Mouse (Mus musculus): Measurements from ENCODE around the gene Gpatch4. TPM values are rescaled to one million over a fixed set of nuclear protein-coding genes. Genes with fewer than 3 reads are reported as not detected.
A peak's percentile ranks its signal among the peaks of the same experiment; 100 is the strongest.

Gene Gpatch4
- polyA plus RNA-seq, 1 experiment, result not detected

DNA sequence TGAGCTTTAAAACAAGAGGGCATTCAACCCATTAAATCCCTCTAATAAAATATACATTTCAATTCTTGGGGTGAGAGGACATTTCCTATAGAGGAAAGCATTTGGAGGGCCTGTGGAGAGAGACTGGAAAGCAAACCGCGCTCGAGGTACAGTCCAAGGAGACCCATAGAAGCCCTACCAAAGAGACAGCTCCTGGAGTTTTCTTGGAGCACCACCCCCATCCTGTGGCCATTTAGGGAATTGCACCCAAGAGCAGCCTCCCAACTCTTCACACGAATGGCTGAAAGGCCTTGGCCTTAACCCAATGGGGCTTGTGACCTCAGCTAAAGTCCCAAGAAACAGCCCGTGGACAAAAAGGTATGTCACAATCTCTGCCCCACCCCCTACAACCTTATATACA, 28.9 kb downstream of the Gpatch4 start:
- peaks cover 5% of the 10 kb centered on the region; the same call in 1 of the 2 replicates for H3K4me1 ChIP-seq (ENCODE audit: control insufficient read depth, insufficient read depth, low read length)
- no peak overlapping the region for H3K27ac ChIP-seq (ENCODE audit: insufficient read depth, low read depth, low read length)
- no peak overlapping the region for H3K4me3 ChIP-seq (ENCODE audit: insufficient read depth, low read depth, low read length)
- TF ChIP-seq CTCF (IDR thresholded peaks at IDR 0.05; ENCODE audit: insufficient read depth, low read depth, low read length) (peak; percentile 80), POLR2A (IDR thresholded peaks at IDR 0.05; ENCODE audit: insufficient read depth, low read depth, low read length) (no peak)
- WGBS, result 3% methylated on average over 5 of the region's 5 CpGs

DNA sequence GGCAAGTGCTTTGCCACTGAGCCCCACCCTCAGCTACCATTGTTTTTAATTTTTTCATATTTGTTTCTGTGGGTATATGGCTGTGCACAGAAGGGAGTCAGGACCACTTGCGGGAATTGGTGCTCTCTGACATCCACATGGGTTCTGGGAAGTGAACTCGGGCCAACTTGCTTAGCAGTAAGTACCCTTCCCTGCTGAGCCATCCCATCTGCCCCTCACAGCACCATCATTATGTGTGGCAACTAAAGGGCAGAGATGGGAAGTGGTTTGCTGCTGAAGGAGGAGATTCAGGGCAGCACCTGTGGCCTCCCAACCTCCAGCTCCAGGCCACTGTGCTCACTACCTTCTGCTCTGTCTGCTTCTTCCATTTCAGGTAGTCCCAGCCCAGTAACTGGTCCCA, 30.7 kb downstream of the Gpatch4 start:
- TF ChIP-seq POLR2A (IDR thresholded peaks at IDR 0.05; ENCODE audit: insufficient read depth, low read depth, low read length) (no peak), CTCF (IDR thresholded peaks at IDR 0.05; ENCODE audit: insufficient read depth, low read depth, low read length) (no peak)
- H3K4me3 ChIP-seq (ENCODE audit: insufficient read depth, low read depth, low read length), result no peak overlapping the region
- peaks cover 5% of the 10 kb centered on the region; the same call in 1 of the 2 replicates for H3K4me1 ChIP-seq (ENCODE audit: control insufficient read depth, insufficient read depth, low read length)
- 69% methylated on average over 2 of the region's 2 CpGs for WGBS
- H3K27ac ChIP-seq (ENCODE audit: insufficient read depth, low read depth, low read length), result no peak overlapping the region

DNA sequence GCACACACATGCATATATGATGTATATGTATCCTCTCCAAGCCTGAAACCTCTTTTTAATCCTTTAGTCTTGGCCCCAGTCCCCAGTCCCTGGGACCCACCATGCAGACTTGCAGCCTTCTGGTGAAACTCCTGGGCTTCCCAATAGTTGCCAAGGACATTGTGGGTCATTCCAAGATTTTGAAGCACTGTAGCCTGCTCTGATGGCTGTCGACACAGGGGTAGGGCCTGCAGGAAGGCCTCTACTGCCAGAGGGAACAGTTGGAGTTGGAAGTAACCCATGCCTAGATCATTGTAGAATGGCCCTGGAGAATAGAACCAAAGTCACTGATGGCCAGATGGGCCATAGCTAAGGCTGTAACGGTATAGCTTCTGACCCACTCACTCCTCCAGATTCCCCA, 31.4 kb downstream of the Gpatch4 start:
- TF ChIP-seq POLR2A (IDR thresholded peaks at IDR 0.05; ENCODE audit: insufficient read depth, low read depth, low read length) (no peak), CTCF (IDR thresholded peaks at IDR 0.05; ENCODE audit: insufficient read depth, low read depth, low read length) (no peak)
- Histone ChIP-seq H3K27ac (ENCODE audit: insufficient read depth, low read depth, low read length) (no peak overlapping the region), H3K4me3 (ENCODE audit: insufficient read depth, low read depth, low read length) (no peak overlapping the region), H3K4me1 (ENCODE audit: control insufficient read depth, insufficient read depth, low read length) (peaks cover 5% of the 10 kb centered on the region; the same call in 1 of the 2 replicates)
- 79% methylated on average over 2 of the region's 2 CpGs for WGBS

DNA sequence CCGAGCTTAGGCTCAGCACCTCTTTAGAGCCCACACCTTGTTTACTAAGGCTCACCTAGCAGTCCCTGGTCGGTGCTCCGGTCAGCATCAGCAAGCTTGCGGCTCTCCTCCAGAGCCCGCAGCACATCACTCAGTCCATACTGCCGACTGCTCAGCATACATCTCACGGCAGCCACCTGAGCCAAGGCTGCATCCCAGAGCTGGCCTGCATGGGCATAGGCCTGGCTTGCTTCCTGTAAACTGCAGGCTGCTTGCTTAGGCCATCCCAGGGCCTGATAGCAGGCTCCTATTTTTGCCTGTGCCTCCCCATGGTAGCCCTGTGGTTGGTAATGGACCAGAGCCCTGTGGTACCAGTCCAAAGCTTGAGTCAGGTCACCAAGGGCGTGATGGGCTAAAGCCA, 31.9 kb downstream of the Gpatch4 start:
- TF ChIP-seq CTCF (IDR thresholded peaks at IDR 0.05; ENCODE audit: insufficient read depth, low read depth, low read length) (no peak), POLR2A (IDR thresholded peaks at IDR 0.05; ENCODE audit: insufficient read depth, low read depth, low read length) (no peak)
- H3K4me1 ChIP-seq (ENCODE audit: control insufficient read depth, insufficient read depth, low read length), result peaks cover 5% of the 10 kb centered on the region; the same call in 1 of the 2 replicates
- WGBS, result 87% methylated on average over 8 of the region's 8 CpGs
- H3K27ac ChIP-seq (ENCODE audit: insufficient read depth, low read depth, low read length), result no peak overlapping the region
- H3K4me3 ChIP-seq (ENCODE audit: insufficient read depth, low read depth, low read length), result no peak overlapping the region

DNA sequence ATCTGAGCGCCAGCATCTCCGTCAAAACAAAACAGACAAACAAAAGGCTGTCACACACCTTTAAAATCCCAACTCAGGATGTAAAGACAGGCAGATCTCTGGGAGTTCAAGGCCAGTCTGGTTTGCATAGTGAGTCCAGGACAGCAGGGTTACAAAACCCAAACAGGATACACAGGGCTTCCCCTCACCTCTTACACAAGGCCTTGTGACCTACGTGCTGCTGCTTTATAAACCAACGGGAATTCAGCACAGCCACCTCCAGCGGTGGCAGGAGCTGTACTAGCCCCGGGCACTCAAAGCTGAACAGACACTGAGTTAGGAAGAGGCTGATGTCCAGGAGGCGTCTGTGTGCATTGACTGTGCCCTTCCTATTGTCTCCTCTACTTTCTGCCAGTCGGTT, 34.5 kb downstream of the Gpatch4 start:
- 53% methylated on average over 8 of the region's 8 CpGs for WGBS
- H3K4me3 ChIP-seq (ENCODE audit: insufficient read depth, low read depth, low read length), result no peak overlapping the region
- H3K4me1 ChIP-seq (ENCODE audit: control insufficient read depth, insufficient read depth, low read length), result peaks cover 4% of the 10 kb centered on the region
- TF ChIP-seq CTCF (IDR thresholded peaks at IDR 0.05; ENCODE audit: insufficient read depth, low read depth, low read length), result no peak
- no peak for TF ChIP-seq POLR2A (IDR thresholded peaks at IDR 0.05; ENCODE audit: insufficient read depth, low read depth, low read length)
- no peak overlapping the region for H3K27ac ChIP-seq (ENCODE audit: insufficient read depth, low read depth, low read length)

DNA sequence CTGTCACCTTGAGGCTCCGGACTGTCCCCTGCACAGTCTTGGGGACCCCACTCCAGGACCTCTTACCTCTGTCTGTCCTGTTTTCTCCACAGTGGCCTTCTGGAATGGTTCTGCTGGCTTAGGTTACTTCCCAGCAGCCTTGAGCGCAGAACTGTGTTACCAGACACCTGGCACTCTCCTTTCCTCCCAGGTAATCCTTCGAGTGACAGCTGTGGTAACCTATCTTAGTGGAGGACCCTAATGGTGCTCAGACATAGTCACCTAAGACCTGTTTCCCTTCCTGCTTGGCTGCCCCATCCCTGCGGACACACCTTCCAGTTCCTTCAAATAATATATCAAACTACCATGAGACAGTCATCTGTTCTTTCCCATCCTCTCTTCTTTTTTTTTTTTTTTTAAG, 35.3 kb downstream of the Gpatch4 start, which contains the start of gene Ttc24:
Ttc24 (minus strand) TSS at position 101 of the 400 bp plus-strand sequence.
- H3K4me1 ChIP-seq (ENCODE audit: control insufficient read depth, insufficient read depth, low read length), result peaks cover 4% of the 10 kb centered on the region
- H3K4me3 ChIP-seq (ENCODE audit: insufficient read depth, low read depth, low read length), result no peak within 1 kb of the TSS
- no peak for TF ChIP-seq CTCF (IDR thresholded peaks at IDR 0.05; ENCODE audit: insufficient read depth, low read depth, low read length)
- no peak for TF ChIP-seq POLR2A (IDR thresholded peaks at IDR 0.05; ENCODE audit: insufficient read depth, low read depth, low read length)
- no peak within 1 kb of the TSS for H3K27ac ChIP-seq (ENCODE audit: insufficient read depth, low read depth, low read length)
- 78% methylated on average over 4 of the region's 4 CpGs for WGBS

DNA sequence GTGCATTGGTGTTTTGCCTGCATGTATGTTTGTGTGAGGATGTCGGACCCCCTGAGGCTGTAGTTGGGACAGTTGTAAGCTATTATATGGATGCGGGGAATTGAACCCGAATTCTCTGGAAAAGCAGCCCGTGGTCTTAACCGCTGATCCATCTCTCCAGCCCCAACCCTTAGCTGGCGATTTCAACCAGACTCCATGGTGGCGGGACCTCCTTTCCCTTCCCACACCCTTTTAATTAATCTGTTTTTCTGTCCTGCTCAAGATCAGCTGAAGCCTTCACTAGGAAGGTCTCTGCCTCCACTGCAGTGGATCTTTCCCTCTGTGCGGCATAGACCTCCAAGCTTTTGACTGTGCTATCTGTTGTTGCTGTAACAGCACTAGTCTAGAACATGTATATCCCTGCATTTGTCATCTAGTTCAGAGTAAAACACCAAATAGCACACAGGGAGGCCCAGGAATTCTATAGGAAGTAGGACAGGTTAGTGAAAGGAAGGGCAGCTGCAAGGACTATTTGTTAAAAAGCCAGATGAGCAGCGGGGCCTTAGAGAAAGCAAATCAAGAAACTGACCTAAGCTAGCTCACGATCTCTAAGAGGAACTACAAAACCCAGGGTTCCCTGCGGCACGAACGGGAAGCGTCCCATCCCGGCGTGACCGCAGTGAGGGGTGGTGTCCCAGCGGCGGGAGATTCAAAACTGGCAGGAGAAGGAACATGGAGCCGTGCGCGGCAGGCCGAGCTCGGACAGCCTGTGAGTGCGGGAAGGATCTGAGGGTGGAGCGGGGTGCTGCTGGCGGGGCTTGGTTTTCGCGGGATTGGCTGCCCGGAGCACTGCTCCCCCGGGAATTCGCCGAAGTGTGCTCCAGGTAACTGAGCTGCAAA, 38.7 kb downstream of the Gpatch4 start, which contains the start of gene Iqgap3:
Iqgap3 (plus strand) TSS at position 627 of the 879 bp plus-strand sequence.
- Histone ChIP-seq H3K27ac (ENCODE audit: insufficient read depth, low read depth, low read length) (0 out of 2 replicates have a peak within 1 kb of the TSS, but pooled peaks have one; percentile 21), H3K4me1 (ENCODE audit: control insufficient read depth, insufficient read depth, low read length) (peaks cover 4% of the 10 kb centered on the region), H3K4me3 (ENCODE audit: insufficient read depth, low read depth, low read length) (peak within 1 kb of the TSS; percentile 26)
- 19% methylated on average over 33 of the region's 33 CpGs for WGBS
- TF ChIP-seq POLR2A (IDR thresholded peaks at IDR 0.05; ENCODE audit: insufficient read depth, low read depth, low read length) (0 out of 2 replicates have a peak, but pooled peaks have one; percentile 14), CTCF (IDR thresholded peaks at IDR 0.05; ENCODE audit: insufficient read depth, low read depth, low read length) (no peak)

DNA sequence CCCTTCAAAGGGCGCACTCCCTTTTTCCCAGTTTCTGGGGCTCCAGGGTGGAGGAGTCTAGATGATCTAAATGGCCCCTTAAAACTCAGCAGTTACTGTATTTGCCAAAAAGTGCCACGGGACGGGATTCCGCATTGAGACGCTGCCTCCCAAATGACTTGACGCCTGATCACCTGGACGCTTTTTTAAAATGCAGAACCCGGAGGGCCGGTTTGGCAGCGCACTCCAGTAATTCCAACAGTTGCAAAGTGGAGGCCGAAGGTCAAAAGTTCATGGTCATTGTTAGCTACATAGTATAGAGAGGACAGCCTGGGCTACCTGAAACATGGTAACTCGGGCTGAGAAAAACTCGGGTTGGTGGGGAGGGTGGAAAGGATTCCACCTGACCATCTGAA, 39.3 kb downstream of the Gpatch4 start:
- no peak overlapping the region for H3K27ac ChIP-seq (ENCODE audit: insufficient read depth, low read depth, low read length)
- TF ChIP-seq POLR2A (IDR thresholded peaks at IDR 0.05; ENCODE audit: insufficient read depth, low read depth, low read length), result no peak
- TF ChIP-seq CTCF (IDR thresholded peaks at IDR 0.05; ENCODE audit: insufficient read depth, low read depth, low read length), result no peak
- peak overlapping the region; percentile 26 for H3K4me3 ChIP-seq (ENCODE audit: insufficient read depth, low read depth, low read length)
- 2% methylated on average over 13 of the region's 13 CpGs for WGBS
- peaks cover 4% of the 10 kb centered on the region for H3K4me1 ChIP-seq (ENCODE audit: control insufficient read depth, insufficient read depth, low read length)

DNA sequence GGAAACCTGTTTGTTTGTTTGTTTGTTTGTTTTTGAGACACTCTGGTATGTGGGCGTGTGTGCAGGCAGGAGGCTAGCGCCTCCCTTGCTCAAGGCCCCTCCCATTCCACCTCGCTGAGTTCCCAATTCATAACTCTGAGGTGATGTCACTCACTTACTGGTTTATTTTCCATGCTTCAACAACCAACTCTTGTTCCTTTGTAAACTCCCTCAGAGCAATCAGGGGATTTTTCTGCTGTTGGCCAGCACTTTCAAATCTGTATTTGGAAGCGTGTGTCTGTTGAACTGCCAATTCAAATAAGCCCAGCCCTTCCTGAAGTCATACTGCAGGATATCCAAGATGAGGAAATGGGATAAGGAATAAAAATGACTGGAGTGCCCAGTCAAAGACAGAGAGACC, 39.8 kb downstream of the Gpatch4 start:
- TF ChIP-seq CTCF (IDR thresholded peaks at IDR 0.05; ENCODE audit: insufficient read depth, low read depth, low read length) (no peak), POLR2A (IDR thresholded peaks at IDR 0.05; ENCODE audit: insufficient read depth, low read depth, low read length) (no peak)
- WGBS, result 7% methylated on average over 4 of the region's 4 CpGs
- Histone ChIP-seq H3K27ac (ENCODE audit: insufficient read depth, low read depth, low read length) (no peak overlapping the region), H3K4me3 (ENCODE audit: insufficient read depth, low read depth, low read length) (no peak overlapping the region), H3K4me1 (ENCODE audit: control insufficient read depth, insufficient read depth, low read length) (peaks cover 4% of the 10 kb centered on the region)

Measured in olfactory bulb, adult 2 months (tissue).